Mouse (Mus musculus) heart, postnatal 36 days (tissue): ENCODE measurements around the gene Uxt. TPM values are rescaled to one million over a fixed set of nuclear protein-coding genes. Genes with fewer than 3 reads are reported as not detected.
A peak's percentile ranks its signal among the peaks of the same experiment; 100 is the strongest.

ENCODE experiments used
- DNase-seq, 2 experiments: peaks; one replicate each; pipeline ENCODE4 v3.0.0; 2021 to 2022
- intact Hi-C: fragments of 180-260 bp; cut with DNase I; formaldehyde crosslinking; loops from one replicate; pipeline ENCODE4 v1.15.1; 2025
- total RNA-seq, 2 experiments: library from RNA; stranded (reverse); gene quantifications; 2 replicates each; pipeline ENCODE4 v1.2.3; 2021

Uxt gene
- 10 to 100 TPM; 33.6 to 36.0 TPM for total RNA-seq

- intact Hi-C loops, result no loop called here
- DNase-seq, result peak; percentile 87
Measured at GRCm38 (mm10) chrX:20961477-20962378, at the start of gene Uxt. Uxt (minus strand) TSS chrX:20962017.

GRCm38 (mm10) chrX:20980901-20981300, 19.1 kb upstream of the Uxt start:
- no peak for DNase-seq
- intact Hi-C loops, result no loop called here

- intact Hi-C loops, result no loop called here
- peak; percentile 74 to 78 for DNase-seq
Measured at GRCm38 (mm10) chrX:20950191-20950880, 11.5 kb downstream of the Uxt start, which contains the start of gene Elk1. Elk1 (minus strand) TSS chrX:20950608.

- intact Hi-C loops, result loop anchor here (2.0 kb wide), 2 partner anchors 117 to 283 kb away; no protein-coding TSS in a partner anchor
- DNase-seq, result peak; percentile 37 to 47
Measured at GRCm38 (mm10) chrX:20946055-20946454, 15.8 kb downstream of the Uxt start.

- intact Hi-C loops, result no loop called here
- DNase-seq, result peak in 1 of 2 experiments; percentile 10
Measured at GRCm38 (mm10) chrX:20931963-20932362, 29.9 kb downstream of the Uxt start.

GRCm38 (mm10) chrX:20931364-20931763, 30.5 kb downstream of the Uxt start, which contains the start of gene Cfp:
Cfp (minus strand) TSS chrX:20931555.
- DNase-seq, result no peak
- intact Hi-C loops, result no loop called here

- DNase-seq, result no peak
- intact Hi-C loops, result no loop called here
Measured at GRCm38 (mm10) chrX:20929859-20930258, 32.0 kb downstream of the Uxt start.

- intact Hi-C loops, result no loop called here
- no peak for DNase-seq
Measured at GRCm38 (mm10) chrX:20924976-20925375, 36.8 kb downstream of the Uxt start.

GRCm38 (mm10) chrX:20923506-20923905, 38.3 kb downstream of the Uxt start:
- no peak for DNase-seq
- intact Hi-C loops, result no loop called here

GRCm38 (mm10) chrX:20921366-20921765, 40.5 kb downstream of the Uxt start:
- DNase-seq, result no peak
- intact Hi-C loops, result no loop called here

- DNase-seq, result peak; percentile 59 to 61
- intact Hi-C loops, result no loop called here
Measured at GRCm38 (mm10) chrX:20920844-20921364, 40.9 kb downstream of the Uxt start, which contains the start of gene Syn1. Syn1 (minus strand) TSS chrX:20921004.

- DNase-seq, result no peak
- intact Hi-C loops, result no loop called here
Measured at GRCm38 (mm10) chrX:20920249-20920843, 41.5 kb downstream of the Uxt start.

GRCm38 (mm10) chrX:20915075-20915474, 46.7 kb downstream of the Uxt start:
- no peak for DNase-seq
- intact Hi-C loops, result no loop called here

GRCm38 (mm10) chrX:20913726-20914125, 48.1 kb downstream of the Uxt start:
- no peak for DNase-seq
- intact Hi-C loops, result no loop called here

- intact Hi-C loops, result no loop called here
- no peak for DNase-seq
Measured at GRCm38 (mm10) chrX:20910074-20910473, 51.7 kb downstream of the Uxt start.

Other genes starting within 250 kb of the Uxt start
- gene Araf, start 164.2 kb downstream of the Uxt start, total RNA-seq, result 10 to 100 TPM; 84.2 to 87.9 TPM
- 1 to 10 TPM; 2.6 to 5.0 TPM for gene Timp1, start 91.9 kb downstream of the Uxt start, total RNA-seq
- under 1 TPM; 0.16 to 0.22 TPM for gene Syn1, start 41.0 kb downstream of the Uxt start, total RNA-seq
- 10 to 100 TPM; 10.9 to 11.5 TPM for gene Cfp, start 30.5 kb downstream of the Uxt start, total RNA-seq
- 1 to 10 TPM; 9.6 to 9.9 TPM for gene Elk1, start 11.4 kb downstream of the Uxt start, total RNA-seq
- 1 to 10 TPM; 3.5 to 3.6 TPM for gene Zfp182, start 100.3 kb upstream of the Uxt start, total RNA-seq
- not detected for gene Spaca5, start 106.4 kb upstream of the Uxt start, total RNA-seq
- under 1 TPM; 0.14 to 0.31 TPM for gene Zfp300, start 127.5 kb upstream of the Uxt start, total RNA-seq
- gene Ssxa1, start 153.8 kb upstream of the Uxt start, total RNA-seq, result not detected
- gene Gm21876, start 213.6 kb upstream of the Uxt start, total RNA-seq, result not detected